Mouse (Mus musculus) adrenal gland, postnatal 4 days (tissue): ENCODE measurements around the gene Cdk20. TPM values are rescaled to one million over a fixed set of nuclear protein-coding genes. Genes with fewer than 3 reads are reported as not detected.

Source experiments
- DNase-seq, 2 experiments: peaks; one replicate each; pipeline ENCODE4 v3.0.0; 2021 to 2022; ENCODE audit warnings: low spot score in 2 of 2, mixed read lengths in 2 of 2
- total RNA-seq, 2 experiments: library from RNA; stranded (reverse); gene quantifications; 2 replicates each; pipeline ENCODE4 v1.2.3; 2021

Gene Cdk20
- total RNA-seq, 2 experiments from 2014 or later: 4.5 to 5.2 TPM

DNA sequence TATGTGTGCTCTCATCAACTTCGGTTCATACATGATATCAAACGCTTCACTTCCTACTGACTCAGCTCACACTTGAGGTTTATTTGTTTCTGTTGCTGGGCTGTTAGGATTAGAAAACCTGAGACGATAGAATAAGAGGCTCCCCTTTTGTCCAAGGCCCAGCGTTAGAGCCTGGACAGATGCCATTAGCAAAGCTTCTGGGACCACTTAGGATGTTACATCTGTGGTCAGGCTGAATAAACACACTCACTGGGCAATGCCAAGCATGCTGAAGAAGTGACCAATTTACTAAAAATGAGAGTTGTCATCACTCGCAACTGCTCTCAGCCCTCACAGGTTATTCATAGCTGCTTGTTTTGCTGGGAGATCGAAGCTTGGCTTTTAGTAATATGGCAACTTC, 57.8 kb downstream of the Cdk20 start:
- DNase-seq: no peak

Other genes starting within 250 kb of the Cdk20 start
- 10 to 100 TPM; 11.0 to 11.5 TPM for gene Cdc14b, start 157.0 kb upstream of the Cdk20 start, total RNA-seq
- gene Aaed1, start 119.6 kb upstream of the Cdk20 start, total RNA-seq: 10 to 100 TPM; 42.7 to 43.8 TPM
- gene Ctsl, start 61.4 kb upstream of the Cdk20 start, total RNA-seq: 100 to 1,000 TPM; 275 to 276 TPM
- not detected for gene Fam240b, start 65.5 kb downstream of the Cdk20 start, total RNA-seq